Mouse (Mus musculus) bone marrow macrophage, adult 2 months (primary cell): ENCODE data around the gene Rrp1b. TPM values are rescaled to one million over a fixed set of nuclear protein-coding genes. Genes with fewer than 3 reads are reported as not detected.
A peak's percentile ranks its signal among the peaks of the same experiment; 100 is the strongest.
"Not testable (repeated sequence)": the region's sequence is repeated elsewhere in the genome, so short reads cannot be mapped to it uniquely, and the experiment has no call there.

Experiments
- H3K27ac ChIP-seq: 2 replicates; pipeline ENCODE4 v1.5.1; 2012; ENCODE audit warnings: low read depth, low read length; ENCODE audit not compliant: insufficient read depth
- H3K4me1 ChIP-seq: 2 replicates; pipeline ENCODE4 v1.6.1; 2012; ENCODE audit warnings: low read length; ENCODE audit not compliant: control insufficient read depth, insufficient read depth
- H3K4me3 ChIP-seq: 2 replicates; pipeline ENCODE4 v1.5.1; 2012; ENCODE audit warnings: mild to moderate bottlenecking, low read length, moderate library complexity; ENCODE audit not compliant: insufficient read depth
- CTCF ChIP-seq: IDR thresholded peaks from 2 replicates; pipeline ENCODE4 v1.5.1; 2012; ENCODE audit warnings: low read depth, mild to moderate bottlenecking, low read length, moderate library complexity
- POLR2A ChIP-seq: IDR thresholded peaks from 2 replicates; pipeline ENCODE4 v1.6.1; 2012; ENCODE audit warnings: mild to moderate bottlenecking, low read depth, low read length, borderline replicate concordance
- polyA plus RNA-seq: library from polyadenylated mRNA; stranded (reverse); fragments of >200 nt; gene quantifications from 2 replicates; pipeline ENCODE4 v1.2.4, GENCODE M21; 2012; ENCODE audit not compliant: missing spikeins, insufficient read depth, insufficient read length

Rrp1b gene
- polyA plus RNA-seq, 1 experiment = 9.6 TPM

DNA sequence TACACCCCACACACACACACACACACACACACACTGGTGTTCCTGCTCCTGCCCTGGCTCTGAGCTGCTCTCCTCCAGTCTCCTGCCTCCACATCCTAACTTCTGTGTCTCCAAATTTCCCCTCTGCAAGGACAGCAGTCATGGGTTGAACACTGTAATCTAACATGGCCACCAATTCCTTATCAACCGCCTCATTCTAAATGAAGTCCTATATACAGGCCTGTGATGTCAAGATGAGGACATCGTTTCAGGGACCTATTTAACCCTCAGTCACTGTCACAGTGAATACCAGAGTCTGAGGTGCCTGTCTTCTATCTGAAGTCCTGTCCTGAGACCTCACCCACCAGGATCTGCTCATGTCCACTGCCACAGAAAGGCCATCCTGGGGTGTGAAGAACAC lies 32.9 kb downstream of the Rrp1b start:
- TF ChIP-seq POLR2A = no peak
- no peak for TF ChIP-seq CTCF
- Histone ChIP-seq H3K27ac (no peak overlapping the region), H3K4me3 (no peak overlapping the region), H3K4me1 (peaks cover 19% of the 10 kb centered on the region)

DNA sequence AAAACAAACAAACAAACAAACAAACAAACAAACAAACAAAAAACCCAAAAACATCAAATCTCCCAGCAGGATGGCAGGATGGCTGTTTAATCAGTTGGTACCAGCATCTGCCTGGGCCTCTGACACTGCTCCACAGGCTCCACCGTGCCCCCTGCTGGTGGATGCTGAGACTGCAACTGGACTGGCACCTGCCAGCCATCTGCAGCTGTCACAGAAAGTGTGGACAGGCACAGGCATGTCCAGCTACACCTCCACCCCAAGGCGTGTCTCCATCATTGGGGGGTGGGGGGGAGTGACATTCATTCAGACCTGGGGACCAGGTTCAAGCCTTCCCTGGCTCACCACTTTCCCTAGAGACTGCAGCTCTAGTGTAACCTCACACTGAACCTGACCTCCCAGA lies 37.5 kb downstream of the Rrp1b start:
- TF ChIP-seq CTCF = peak; percentile 61
- TF ChIP-seq POLR2A = no peak
- Histone ChIP-seq H3K4me1 (peaks cover 4% of the 10 kb centered on the region; the same call in 1 of the 2 replicates), H3K4me3 (no peak overlapping the region), H3K27ac (no peak overlapping the region)

- Histone ChIP-seq H3K27ac (no peak overlapping the region), H3K4me3 (no peak overlapping the region), H3K4me1 (peaks cover 4% of the 10 kb centered on the region; the same call in 1 of the 2 replicates)
- TF ChIP-seq CTCF = no peak
- no peak for TF ChIP-seq POLR2A
Observed at GRCm38 (mm10) chr17:32074658-32075057, 38.8 kb downstream of the Rrp1b start.

- TF ChIP-seq POLR2A = no peak
- peak; percentile 88 for TF ChIP-seq CTCF
- Histone ChIP-seq H3K4me3 (no peak overlapping the region), H3K4me1 (peaks cover 4% of the 10 kb centered on the region; the same call in 1 of the 2 replicates), H3K27ac (no peak overlapping the region)
Observed at GRCm38 (mm10) chr17:32075164-32075563, 39.3 kb downstream of the Rrp1b start.

DNA sequence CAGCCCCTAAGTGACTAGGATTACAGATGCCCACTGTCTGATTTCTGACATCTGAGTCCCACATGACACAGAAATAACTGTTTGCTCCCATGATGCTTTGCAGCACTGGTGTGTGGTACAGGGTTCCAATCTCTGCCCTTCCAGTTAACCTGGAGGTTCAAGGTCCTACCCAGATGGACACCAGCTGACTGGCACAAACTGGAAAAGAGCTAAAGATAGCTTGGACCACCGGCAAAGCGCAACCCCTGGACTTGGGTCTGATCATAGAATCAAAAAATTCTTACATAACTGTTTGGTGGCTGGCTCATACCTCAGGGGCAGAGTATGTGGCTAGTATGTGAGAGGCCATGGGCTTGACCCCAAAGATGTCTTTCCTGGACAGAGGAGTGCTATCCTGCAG lies 47.5 kb downstream of the Rrp1b start:
- no peak for TF ChIP-seq CTCF
- no peak for TF ChIP-seq POLR2A
- H3K4me1 ChIP-seq = no peaks in the 10 kb centered on the region
- no peak overlapping the region for H3K27ac ChIP-seq
- H3K4me3 ChIP-seq = no peak overlapping the region

- Histone ChIP-seq H3K27ac (no peak overlapping the region), H3K4me3 (no peak overlapping the region), H3K4me1 (peaks cover 5% of the 10 kb centered on the region)
- TF ChIP-seq CTCF (no peak), POLR2A (no peak)
Observed at GRCm38 (mm10) chr17:32087069-32087468, 51.2 kb downstream of the Rrp1b start.

GRCm38 (mm10) chr17:32091032-32091363 lies 55.1 kb downstream of the Rrp1b start:
- H3K4me3 ChIP-seq = peak overlapping the region; percentile 48
- peaks cover 5% of the 10 kb centered on the region for H3K4me1 ChIP-seq
- TF ChIP-seq POLR2A (no peak), CTCF (no peak)
- H3K27ac ChIP-seq = peak overlapping the region; percentile 17; the same call in 1 of the 2 replicates

- H3K4me3 ChIP-seq = peak overlapping the region; percentile 48
- peak overlapping the region; percentile 17; the same call in 1 of the 2 replicates for H3K27ac ChIP-seq
- H3K4me1 ChIP-seq = not testable (repeated sequence)
Observed at GRCm38 (mm10) chr17:32091364-32092240, 55.7 kb downstream of the Rrp1b start.

DNA sequence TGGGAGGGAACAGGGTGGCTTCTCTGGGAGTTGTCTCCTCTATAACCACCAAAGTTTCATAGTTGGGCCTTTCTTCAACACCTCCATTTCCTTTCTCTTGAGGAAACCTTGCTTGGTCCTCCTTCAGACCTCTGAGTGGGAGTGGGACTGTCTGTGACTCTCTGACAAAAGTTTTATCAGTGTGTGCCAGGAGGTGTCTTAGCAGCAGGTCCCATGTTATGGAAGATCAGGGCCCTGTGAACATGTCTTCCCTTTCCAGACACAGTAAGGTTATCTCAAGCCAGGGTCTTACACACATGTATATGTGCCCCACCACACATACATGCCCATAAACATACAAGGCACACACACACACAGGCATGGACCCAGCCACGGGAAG lies 56.3 kb downstream of the Rrp1b start:
- no peak overlapping the region for H3K27ac ChIP-seq
- peaks cover 5% of the 10 kb centered on the region for H3K4me1 ChIP-seq
- TF ChIP-seq CTCF = no peak
- TF ChIP-seq POLR2A = no peak
- H3K4me3 ChIP-seq = no peak overlapping the region

- H3K4me1 ChIP-seq = peaks cover 5% of the 10 kb centered on the region
- H3K27ac ChIP-seq = no peak overlapping the region
- no peak for TF ChIP-seq POLR2A
- H3K4me3 ChIP-seq = no peak overlapping the region
Observed at GRCm38 (mm10) chr17:32092895-32093294, 57.0 kb downstream of the Rrp1b start.
